Mouse (Mus musculus): Measurements from ENCODE around the gene Clmp.

Clmp gene

GRCm38 (mm10) chr9:40693026-40693425 lies 7.3 kb downstream of the Clmp start:
- no peak for DNase-seq (ENCODE audit: low read depth, low spot score)

DNA sequence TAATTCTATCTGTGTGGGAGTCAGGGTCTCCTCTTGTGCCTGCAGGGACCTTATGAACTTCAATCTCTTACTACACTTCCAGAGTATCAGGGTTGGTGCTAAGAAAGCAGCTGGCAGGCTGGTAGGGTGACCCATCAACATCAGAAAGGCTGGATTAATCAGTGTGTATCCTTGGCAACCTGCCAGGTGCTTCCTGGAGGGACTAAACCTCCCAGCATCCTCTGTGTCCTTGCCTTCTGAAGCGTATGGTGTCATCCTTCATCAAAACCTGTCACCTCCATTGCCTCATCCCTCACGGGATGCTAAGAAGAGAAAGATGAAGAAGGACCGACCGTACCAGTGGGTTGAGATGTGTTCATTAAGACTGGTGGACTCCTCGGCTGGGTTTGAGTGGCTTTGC lies 8.0 kb downstream of the Clmp start:
- DNase-seq (ENCODE audit: low read depth, low spot score), result no peak

- DNase-seq (ENCODE audit: low read depth, low spot score), result no peak
Observed at GRCm38 (mm10) chr9:40694284-40694683, 8.5 kb downstream of the Clmp start.

DNA sequence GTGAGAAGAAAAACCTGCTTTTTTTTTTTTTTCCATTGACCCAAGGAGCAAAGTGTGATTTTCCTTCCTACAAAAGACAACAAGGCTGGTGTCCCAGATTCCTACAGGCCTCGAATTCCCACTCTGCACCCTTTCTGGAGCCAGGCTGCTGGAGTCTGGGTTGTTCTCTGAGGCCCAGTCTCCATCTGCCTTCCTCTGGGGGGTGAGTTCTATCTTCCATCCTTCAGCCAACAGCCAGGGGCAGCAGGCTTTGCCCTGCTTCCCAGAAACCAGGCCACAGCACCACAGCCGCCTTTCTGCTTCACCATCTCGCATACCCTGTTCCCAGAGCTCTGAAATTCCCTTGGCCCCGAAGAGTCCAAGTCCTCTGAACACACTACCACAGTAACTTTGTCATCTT lies 10.3 kb downstream of the Clmp start:
- DNase-seq (ENCODE audit: low read depth, low spot score), result no peak

- no peak for DNase-seq (ENCODE audit: low read depth, low spot score)
Observed at GRCm38 (mm10) chr9:40699194-40699593, 13.4 kb downstream of the Clmp start.

DNA sequence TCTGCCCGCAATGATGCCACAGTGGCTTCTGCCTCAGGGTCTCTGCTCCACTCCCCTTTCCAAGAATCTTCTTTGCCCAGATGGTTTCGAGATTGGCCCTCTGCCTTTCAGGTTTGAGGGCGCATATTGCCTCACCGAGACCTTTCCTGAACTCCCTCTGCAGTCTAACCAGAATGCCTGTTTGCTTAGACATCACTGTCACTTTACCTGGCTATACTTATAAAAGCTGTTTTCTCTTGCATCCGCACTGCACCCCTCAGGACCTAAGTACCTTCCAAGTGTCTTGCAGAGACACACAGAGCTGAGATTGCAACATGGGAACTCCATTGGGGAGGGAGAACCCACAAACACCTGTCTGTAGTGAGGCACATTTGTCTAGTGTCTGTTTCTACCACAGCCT lies 14.5 kb downstream of the Clmp start:
- no peak for DNase-seq (ENCODE audit: low read depth, low spot score)

DNA sequence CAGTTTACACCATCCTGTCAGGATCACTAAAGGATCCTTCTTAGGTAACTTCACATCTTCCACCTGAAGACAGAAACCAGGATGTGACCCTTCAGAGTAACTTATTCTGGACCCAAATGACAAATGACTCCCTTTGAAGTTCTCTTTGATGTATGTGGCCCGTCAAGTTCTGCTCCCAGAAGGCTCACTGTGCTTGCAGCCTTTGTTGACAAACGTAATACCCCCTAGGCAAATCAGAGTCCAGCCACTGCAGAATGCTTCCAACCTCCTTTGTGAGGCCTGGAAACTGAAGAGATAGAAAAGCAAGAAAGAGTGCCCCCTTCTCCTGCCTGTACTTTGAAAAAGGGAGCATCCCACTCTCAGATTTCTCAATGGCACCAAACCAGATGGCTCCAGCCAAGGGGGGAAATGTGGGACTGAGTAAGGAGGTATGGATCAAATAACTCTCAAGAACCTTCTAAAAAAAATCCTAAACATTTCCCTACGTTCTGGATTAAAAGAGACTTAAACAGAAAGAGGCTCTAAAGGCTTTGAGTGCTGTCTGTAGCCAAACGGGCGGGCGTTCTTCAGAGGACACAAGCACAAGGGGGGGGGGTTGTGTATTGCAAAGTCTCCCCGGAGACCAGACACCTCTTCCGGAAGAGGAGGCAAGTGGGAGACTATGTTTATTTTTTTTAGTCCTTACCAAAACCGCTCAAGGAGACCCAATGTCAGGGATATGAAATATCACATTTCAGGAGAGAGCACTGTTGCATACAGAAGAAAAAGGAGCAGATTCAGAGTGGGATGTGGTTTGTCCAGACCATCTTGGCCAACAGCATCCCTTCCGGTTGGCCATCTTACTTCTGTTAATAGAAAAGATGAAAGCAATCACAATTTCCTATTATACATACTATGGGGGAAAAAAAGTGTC lies 18.9 kb downstream of the Clmp start:
- DNase-seq (ENCODE audit: low read depth, low spot score), result no peak

GRCm38 (mm10) chr9:40708448-40709140 lies 22.8 kb downstream of the Clmp start:
- DNase-seq (ENCODE audit: low read depth, low spot score), result peak; percentile 21

DNA sequence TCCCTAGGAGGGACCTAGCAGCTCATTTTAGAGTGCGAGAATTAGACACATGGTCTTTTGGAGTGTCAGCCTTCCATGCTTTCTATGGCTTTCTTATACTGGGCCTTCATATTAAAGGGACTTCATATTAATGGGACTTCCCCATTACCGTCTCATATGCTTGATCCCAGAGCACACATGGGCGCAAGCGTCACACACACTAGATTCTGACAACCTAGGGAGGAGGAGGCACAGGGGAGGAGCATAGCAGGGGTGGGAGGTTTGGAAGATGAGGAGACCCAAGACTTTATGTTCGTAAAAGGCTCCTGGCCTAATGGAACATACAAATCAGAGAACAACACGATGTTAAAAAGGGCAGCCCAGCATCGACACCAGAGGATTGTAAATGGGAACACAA lies 23.4 kb downstream of the Clmp start:
- no peak for DNase-seq (ENCODE audit: low read depth, low spot score)

DNA sequence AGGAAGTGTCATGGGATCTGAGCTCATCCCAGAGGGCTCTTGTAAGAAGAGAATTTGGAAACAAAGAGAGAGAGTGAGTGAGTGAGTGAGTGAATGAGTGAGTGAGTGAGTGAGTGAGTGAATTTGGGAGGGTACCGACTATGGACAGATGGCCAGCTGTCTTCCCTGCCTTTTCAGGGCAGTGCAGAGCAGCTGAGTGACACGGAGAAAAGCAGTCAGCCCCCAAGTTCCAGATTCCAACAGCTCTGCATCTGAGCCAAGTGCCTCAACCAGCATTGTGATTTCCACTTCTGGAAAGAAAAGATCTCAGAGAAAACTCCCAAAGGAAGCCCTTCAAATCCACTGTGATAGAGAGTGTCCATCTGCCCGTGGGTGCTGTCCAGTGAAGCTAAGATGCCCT lies 23.8 kb downstream of the Clmp start:
- DNase-seq (ENCODE audit: low read depth, low spot score), result no peak

- no peak for DNase-seq (ENCODE audit: low read depth, low spot score)
Observed at GRCm38 (mm10) chr9:40709991-40710390, 24.2 kb downstream of the Clmp start.

DNA sequence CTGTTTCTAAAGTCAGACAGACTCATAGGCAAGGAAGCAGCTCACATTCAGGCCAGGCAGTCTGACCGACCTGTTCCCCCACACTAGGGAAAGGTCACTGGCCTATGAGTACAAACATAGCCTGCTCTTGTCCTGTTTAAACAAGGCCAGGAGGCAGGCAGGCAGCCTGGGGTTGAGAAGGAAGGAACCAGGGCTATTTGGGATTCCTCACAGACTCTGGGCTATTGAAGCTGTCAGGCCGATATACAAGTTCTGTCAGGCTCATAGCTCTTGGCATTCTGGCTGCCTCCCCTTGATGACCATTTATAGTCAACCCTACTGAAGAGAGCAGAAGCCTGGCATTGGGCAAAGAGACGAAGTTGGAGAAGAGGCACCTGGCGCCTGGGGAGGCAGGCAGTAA lies 25.9 kb downstream of the Clmp start:
- DNase-seq (ENCODE audit: low read depth, low spot score), result no peak

- DNase-seq (ENCODE audit: low read depth, low spot score), result peak; percentile 26
Observed at GRCm38 (mm10) chr9:40717182-40717874, 31.6 kb downstream of the Clmp start.

DNA sequence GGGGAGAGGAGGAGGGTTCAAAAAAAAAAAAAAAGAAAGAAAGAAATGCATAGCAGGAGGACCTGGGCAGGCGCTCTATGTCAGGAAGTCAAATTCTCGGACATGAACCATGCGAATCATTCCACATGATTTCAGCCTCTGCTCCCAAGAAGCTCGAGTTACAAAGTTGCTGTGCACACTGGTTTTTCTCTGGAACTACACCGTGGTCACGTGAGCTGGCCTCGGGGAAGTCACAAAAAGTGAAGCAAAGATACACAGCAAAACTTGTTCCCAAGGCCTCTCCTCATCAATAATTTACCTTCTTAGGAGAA lies 32.1 kb downstream of the Clmp start:
- DNase-seq (ENCODE audit: low read depth, low spot score), result peak; percentile 34

DNA sequence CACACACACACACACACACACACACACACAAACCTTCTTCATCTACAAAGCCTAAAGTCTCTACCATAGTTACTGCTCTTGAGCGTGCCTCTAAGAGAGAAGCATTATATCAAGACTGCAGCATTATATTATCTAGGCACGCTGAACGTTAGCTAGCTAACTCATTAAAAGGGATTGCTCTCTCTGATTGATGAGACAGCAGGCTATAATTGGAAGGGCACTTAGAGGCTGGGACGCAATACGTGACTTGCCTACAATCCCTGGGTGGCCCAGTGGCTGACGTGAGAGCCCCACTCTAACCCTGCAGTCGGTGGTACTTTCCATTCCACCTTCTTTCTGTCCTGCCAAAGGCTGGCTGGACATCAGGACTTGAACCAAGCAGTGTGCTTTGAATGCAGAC lies 35.1 kb downstream of the Clmp start:
- no peak for DNase-seq (ENCODE audit: low read depth, low spot score)

DNA sequence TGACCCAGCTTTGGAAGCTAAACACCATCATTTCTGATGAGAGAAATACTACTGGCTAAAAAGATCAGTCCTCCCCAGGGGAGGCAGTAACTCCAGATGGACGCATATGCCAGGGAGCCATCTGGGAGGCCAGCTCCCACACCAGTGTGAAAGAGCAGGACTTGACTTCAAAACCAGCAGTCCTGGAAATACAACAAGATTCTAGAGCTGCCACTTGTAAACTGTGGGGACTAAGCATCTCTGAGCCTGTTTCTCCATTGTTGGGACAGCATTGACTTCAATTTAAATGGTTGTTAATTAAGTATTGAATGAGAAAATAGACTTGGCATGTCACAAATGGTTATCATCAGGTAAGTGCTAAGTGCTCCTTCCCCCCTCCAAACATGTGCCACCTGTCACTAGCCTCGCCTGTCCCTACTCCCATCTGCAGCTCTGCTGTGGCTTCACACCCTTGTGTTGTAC lies 37.6 kb downstream of the Clmp start:
- DNase-seq (ENCODE audit: low read depth, low spot score), result no peak

DNA sequence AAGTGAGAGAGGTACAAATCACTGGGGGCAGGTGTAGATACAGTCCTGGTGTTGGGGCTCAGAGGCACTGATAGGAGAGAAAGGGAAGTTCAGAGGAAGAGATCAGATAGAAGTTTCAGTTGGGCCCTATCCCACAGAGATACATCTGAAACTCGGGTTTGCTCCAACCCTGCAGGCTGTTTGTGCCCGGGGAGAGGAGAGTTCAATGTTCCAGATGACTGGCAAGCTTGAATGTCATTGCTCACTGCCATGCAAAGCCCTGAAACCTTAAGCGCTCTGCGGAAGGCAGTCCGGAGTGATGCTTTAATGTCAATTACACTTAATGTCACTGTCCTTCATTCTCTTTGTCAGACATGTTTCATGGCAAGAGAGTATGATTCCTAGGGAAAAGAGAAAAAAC lies 39.2 kb downstream of the Clmp start:
- DNase-seq (ENCODE audit: low read depth, low spot score), result no peak

DNA sequence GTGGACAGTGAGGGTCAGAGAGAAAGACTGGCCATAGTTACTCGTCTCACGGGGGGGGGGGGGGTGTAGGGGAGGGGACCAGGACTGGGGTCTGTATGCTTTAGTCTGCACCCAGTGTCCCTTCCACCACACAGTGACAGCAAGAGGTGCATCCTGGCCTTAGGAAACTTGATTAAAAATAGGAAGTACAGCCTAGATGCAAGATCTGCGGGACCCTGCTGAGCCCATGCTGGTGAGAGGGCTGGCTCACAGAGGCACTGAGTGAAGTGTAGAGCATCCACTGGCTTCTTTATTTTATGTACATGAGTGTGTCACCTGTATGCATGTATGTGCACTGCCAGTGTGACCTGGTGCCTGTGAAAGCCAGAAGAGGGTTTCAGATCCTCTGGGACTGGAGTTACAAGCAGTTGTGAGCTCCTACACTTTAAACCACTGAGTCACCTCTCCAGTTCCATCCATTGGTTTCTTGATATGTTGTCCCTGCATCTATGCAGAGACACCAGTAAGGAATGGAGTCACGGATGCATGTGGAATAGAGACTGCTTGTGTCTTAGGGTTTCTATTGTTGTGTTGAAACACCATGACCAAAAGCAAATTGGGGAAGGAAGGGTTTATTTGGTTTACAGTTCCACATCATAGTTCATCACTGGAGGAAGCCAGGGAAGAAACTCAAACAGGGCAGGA lies 41.5 kb downstream of the Clmp start:
- no peak for DNase-seq (ENCODE audit: low read depth, low spot score)

- DNase-seq (ENCODE audit: low read depth, low spot score), result no peak
Observed at GRCm38 (mm10) chr9:40727824-40728495, 42.2 kb downstream of the Clmp start.

DNA sequence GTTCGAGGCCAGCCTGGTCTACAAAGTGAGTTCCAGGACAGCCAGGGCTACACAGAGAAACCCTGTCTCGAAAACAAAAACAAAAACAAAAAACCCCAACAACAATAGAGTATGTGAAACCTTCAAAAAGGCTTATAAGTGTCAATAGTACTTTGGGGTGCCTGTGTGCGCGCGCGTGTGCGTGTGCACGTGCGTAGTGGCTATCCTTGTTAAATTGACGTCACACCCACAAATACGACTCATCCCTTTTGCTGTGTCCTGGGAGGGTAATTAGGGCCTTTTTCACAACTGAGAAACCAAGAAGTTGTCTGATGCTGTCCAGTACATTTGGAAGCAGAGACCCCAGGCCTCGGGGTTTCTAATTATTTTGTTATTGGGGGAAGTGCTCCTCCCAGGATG lies 44.5 kb downstream of the Clmp start:
- DNase-seq (ENCODE audit: low read depth, low spot score), result no peak

All from skeletal muscle tissue, adult 2 months (tissue).